Mouse (Mus musculus) cerebellum, adult 2 months (tissue): ENCODE data around the gene Cdk8. TPM values are rescaled to one million over a fixed set of nuclear protein-coding genes. Genes with fewer than 3 reads are reported as not detected.
"Not testable (repeated sequence)": the region's sequence is repeated elsewhere in the genome, so short reads cannot be mapped to it uniquely, and the experiment has no call there.

Source experiments
- DNase-seq, 2 experiments: peaks; one replicate each; pipeline ENCODE4 v3.0.0; 2021
- H3K27ac ChIP-seq: fragments of 200-500 bp; 2 replicates; pipeline ENCODE4 v1.5.1; 2012; ENCODE audit warnings: low read length, control low read depth, inconsistent platforms; ENCODE audit not compliant: insufficient read depth
- H3K27me3 ChIP-seq: fragments of 200-500 bp; 2 replicates; pipeline ENCODE4 v1.6.1; 2012; ENCODE audit warnings: inconsistent platforms, mild to moderate bottlenecking, low read length, moderate library complexity; ENCODE audit not compliant: control insufficient read depth, insufficient read depth
- H3K4me1 ChIP-seq: fragments of 200-500 bp; 2 replicates; pipeline ENCODE4 v1.6.1; 2011; ENCODE audit warnings: low read length; ENCODE audit not compliant: control insufficient read depth, insufficient read depth
- H3K4me3 ChIP-seq: fragments of 200-500 bp; replicated peaks from 2 replicates; pipeline ENCODE3; 2011; ENCODE audit warnings: mild to moderate bottlenecking, low read depth, low read length, control low read depth; ENCODE audit not compliant: insufficient read depth
- CTCF ChIP-seq: fragments of 200-500 bp; IDR thresholded peaks from 2 replicates; pipeline ENCODE4 v1.5.1; 2011; ENCODE audit warnings: low read depth, mild to moderate bottlenecking, control low read depth, low read length, moderate library complexity, borderline replicate concordance; ENCODE audit not compliant: insufficient read depth
- POLR2A ChIP-seq: fragments of 200-500 bp; IDR thresholded peaks from 2 replicates; pipeline ENCODE4 v1.6.1; 2011; ENCODE audit warnings: low read length, control low read depth, borderline replicate concordance; ENCODE audit not compliant: insufficient read depth
- WGBS: fragments of 180-500 bp; shearing (Covaris S2); methylation state at CpG from one replicate; pipeline ENCODE4 v1.1.7; 2018; 5-methylcytosine and 5-hydroxymethylcytosine counted together
- polyA plus RNA-seq: library from polyadenylated mRNA; depleted of rRNA; stranded (reverse); fragments of >200 nt; gene quantifications from 2 replicates; pipeline ENCODE4 v1.2.3, GENCODE M21; 2012; rRNA removed

The Cdk8 gene
- polyA plus RNA-seq: 35.3 and 37.5 TPM in 2 replicates

DNA sequence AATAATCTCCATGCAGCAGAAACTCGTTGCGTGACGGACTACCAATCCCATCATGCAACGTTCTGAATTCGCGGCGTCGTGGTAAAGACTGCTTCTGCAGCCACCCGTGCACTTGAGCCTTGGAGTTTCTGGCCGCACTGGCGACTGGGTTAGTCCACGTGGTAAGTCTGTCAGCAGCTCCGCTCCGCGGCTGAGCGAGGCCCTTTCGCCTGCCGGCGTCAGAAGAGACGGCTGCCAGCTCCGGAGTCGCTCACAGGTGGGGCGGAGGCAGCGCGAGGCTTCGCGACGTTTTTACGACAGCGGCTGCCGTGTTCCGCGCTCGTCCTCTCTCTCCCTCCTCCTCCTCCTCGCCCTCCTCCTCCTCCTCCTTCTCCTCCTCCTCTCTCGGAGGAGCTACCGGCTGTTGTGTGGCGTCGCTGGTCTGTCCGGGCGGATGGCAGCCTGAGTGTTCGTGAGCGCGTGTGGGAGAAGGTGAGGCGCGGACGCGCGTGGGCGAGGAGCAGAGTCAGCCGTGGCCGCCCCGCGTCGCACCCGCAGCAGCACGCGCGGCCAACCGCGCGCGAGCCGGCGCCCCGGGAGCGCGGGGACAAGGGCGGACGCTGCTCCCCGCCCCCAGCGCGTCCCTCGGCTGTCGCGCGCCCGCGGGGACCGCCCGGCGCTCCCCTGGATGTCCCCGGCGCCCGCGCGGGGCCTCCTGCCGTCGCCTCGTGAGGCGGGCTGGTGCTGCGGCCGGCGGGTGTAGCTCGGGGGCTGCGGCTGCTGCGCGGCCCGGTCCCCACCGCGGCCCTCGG lies at the start of gene Cdk8:
Gene Cdk8 (plus strand): TSS at position 367 of the 791 bp plus-strand sequence.
- Histone ChIP-seq H3K4me1 (no peaks in the 10 kb centered on the region; the same call in 1 of the 2 replicates), H3K4me3 (peak within 1 kb of the TSS; percentile 78), H3K27ac (peak within 1 kb of the TSS; percentile 81), H3K27me3 (no peaks in the 10 kb centered on the region)
- peak; percentile 95 for DNase-seq
- TF ChIP-seq POLR2A (peak; percentile 83), CTCF (no peak)
- WGBS: under 1% methylated on average over 91 of the region's 102 CpGs

DNA sequence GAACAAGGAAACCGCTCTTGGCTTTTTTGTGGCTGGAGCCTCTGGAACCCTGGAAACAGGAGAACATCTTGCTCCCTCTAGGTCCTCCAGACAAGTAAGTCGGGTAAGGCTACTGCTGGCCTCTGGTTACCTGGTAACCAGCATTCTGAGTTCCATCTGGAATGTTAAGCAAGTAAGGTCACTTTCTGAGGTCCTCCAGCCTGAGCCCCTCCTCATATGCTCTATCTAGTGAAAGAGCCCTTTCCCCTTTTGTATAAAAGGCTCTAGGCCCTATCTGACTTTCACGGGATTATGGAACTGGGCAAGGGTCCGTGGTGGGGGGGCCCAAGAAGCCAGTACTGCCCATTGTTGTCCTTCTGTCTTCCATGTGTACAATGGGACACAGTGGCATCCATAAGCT lies 45.8 kb upstream of the Cdk8 start, which contains the start of gene 1700001J03Rik:
Gene 1700001J03Rik (minus strand): TSS at position 101 of the 400 bp plus-strand sequence.
- not testable (repeated sequence) for H3K27ac ChIP-seq, H3K4me3 ChIP-seq, DNase-seq, H3K27me3 ChIP-seq
- WGBS: 77% methylated on average over 4 of the region's 4 CpGs
- peaks cover 15% of the 10 kb centered on the region for H3K4me1 ChIP-seq

DNA sequence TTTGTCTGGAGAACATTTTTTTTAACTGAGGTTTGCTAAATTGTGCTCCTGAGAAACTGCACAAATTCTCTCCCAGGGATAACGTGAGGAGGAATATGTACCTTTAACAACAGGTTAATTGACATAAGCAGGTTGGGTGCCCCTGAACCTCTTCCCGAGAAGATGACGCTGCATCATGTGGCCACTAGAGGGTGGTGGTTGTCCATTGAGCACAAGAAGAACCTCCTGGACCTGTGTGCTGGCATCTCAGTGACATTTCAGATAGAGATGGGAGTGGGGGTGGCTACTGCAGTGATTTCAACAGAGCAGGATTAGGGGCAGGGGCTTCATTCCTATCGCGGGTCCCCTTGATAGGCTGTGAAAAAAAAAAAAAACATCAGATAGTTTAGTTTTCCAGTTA lies 43.6 kb upstream of the Cdk8 start:
- H3K4me1 ChIP-seq: peaks cover 21% of the 10 kb centered on the region
- H3K27me3 ChIP-seq, H3K27ac ChIP-seq, H3K4me3 ChIP-seq: not testable (repeated sequence)
- TF ChIP-seq CTCF: peak; percentile 79
- 28% methylated on average over 5 of the region's 5 CpGs for WGBS
- peak; percentile 79 to 84 for DNase-seq

DNA sequence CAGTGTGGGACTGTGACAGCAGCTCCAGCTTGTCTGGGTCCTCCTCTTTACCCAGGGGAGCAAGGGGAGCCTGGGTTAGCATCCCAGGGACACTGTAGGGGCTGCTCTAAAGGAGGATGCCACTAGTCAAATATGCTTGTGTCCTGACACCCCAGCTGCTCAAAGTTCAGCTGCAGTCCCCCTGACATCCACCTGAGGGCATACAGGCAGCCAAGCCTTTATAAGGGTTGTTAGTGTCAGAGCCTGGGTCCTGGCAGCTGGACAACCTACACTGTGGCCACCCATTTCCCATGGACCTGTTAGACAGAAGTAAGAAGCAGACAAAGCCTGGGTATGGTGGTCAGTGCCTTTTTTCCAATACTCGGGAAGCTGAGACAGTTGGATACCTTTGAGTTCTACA lies 42.9 kb upstream of the Cdk8 start:
- no peaks in the 10 kb centered on the region for H3K27me3 ChIP-seq
- peak; percentile 3; the same call in 1 of the 2 replicates for TF ChIP-seq CTCF
- TF ChIP-seq POLR2A: no peak
- 89% methylated on average over 1 of the region's 1 CpGs for WGBS

DNA sequence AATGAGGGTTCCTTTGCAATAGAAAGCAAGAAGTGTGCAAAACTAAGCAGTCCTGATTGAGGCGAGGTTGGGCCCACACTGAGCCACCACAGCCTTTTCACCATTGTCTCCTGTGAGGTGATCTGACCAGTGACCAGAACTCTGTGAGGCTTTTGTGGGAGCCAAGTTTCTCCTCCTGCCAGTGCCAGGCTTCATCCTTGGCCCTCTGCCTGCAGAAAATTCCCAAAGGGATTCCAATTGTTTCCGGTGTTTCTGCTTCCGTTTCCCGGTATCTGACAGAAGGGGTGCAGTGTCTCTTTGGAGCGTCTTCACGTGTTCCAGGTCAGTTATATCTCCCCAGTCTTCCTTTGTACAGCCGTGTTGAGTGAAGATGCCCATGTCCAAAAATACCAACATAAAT lies 42.3 kb upstream of the Cdk8 start:
- no peak overlapping the region for H3K4me3 ChIP-seq
- peak; percentile 52 to 56 for DNase-seq

More for the DNA sequence above, 42.9 kb upstream of the Cdk8 start:
- Histone ChIP-seq H3K27ac (no peak overlapping the region), H3K4me1 (peaks cover 21% of the 10 kb centered on the region), H3K4me3 (no peak overlapping the region)
- no peak for DNase-seq

DNA sequence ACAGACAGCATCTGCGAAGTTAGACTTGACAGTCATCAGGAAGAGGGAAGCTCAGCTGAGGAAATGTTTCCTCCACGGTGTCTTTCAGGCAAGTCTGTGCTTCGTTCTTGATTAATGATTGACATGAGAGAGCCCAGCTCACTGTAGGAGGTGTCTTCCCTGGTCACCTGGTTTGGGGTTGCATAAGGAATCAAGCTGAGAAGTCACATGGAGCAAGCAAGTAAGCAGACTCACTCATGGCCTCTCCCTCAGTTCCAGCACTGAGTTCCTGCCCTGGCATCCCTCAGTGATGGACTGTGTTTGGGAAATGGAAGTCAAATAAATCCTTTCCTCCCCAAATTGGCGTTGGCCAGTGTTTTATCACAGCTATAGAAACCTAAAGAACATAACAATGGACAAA lies 40.9 kb upstream of the Cdk8 start:
- H3K27ac ChIP-seq: peak overlapping the region; percentile 86
- TF ChIP-seq POLR2A (no peak), CTCF (no peak)
- H3K27me3 ChIP-seq: no peaks in the 10 kb centered on the region
- no peak for DNase-seq
- H3K4me1 ChIP-seq: peaks cover 21% of the 10 kb centered on the region
- 35% methylated on average over 4 of the region's 4 CpGs for WGBS
- no peak overlapping the region for H3K4me3 ChIP-seq

More for the DNA sequence above, 42.3 kb upstream of the Cdk8 start:
- Histone ChIP-seq H3K4me1 (peaks cover 21% of the 10 kb centered on the region), H3K27ac (no peak overlapping the region), H3K27me3 (no peaks in the 10 kb centered on the region)
- TF ChIP-seq CTCF (no peak), POLR2A (no peak)
- WGBS: 23% methylated on average over 7 of the region's 7 CpGs

DNA sequence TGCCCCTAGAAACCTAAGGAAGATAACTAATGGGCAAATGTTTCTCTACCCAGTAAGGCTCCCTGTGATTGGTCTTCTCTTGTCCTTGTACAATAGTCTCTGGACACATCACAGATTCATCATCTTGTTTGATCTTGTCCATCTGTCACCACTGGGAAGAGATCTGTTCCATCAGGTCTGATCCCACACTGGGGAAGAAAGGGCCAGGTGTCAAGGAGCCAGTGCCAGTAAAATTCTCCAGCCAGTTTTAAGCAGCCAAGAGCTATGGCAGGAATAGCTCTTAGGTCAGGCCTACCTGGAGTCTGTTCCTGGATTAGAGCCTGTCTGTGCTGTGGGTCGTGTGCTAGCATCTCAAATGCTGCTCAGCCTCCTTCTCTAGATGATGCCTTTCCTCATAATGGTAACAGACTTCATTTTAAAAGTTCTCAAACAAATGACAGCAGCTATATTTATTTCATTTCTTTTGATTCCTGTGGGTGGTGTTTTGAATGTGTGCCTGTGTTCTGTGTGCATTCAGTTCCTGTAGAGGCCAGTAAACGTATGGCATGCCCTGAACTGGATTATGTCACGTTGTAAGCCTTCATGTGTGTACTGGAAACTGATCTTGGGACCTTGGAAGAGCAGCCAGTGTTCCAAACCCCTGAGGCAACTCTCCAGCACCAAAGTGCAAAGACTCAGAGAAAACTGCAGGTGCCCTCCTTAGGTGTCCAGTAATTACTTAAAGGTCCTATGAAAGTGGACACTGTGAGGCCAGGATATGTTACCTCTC lies 40.3 kb upstream of the Cdk8 start:
- TF ChIP-seq CTCF (no peak), POLR2A (no peak)
- no peaks in the 10 kb centered on the region for H3K27me3 ChIP-seq
- WGBS: 8% methylated on average over 3 of the region's 3 CpGs
- H3K4me1 ChIP-seq: peaks cover 21% of the 10 kb centered on the region
- H3K27ac ChIP-seq: peak overlapping the region; percentile 86
- DNase-seq: peak; percentile 81 to 94
- no peak overlapping the region for H3K4me3 ChIP-seq
